Mouse (Mus musculus): ENCODE data around the gene Znrd1as. TPM values are rescaled to one million over a fixed set of nuclear protein-coding genes. Genes with fewer than 3 reads are reported as not detected.

Gene Znrd1as
- polyA plus RNA-seq, 2 experiments, result 5.8 to 5.9 TPM

DNA sequence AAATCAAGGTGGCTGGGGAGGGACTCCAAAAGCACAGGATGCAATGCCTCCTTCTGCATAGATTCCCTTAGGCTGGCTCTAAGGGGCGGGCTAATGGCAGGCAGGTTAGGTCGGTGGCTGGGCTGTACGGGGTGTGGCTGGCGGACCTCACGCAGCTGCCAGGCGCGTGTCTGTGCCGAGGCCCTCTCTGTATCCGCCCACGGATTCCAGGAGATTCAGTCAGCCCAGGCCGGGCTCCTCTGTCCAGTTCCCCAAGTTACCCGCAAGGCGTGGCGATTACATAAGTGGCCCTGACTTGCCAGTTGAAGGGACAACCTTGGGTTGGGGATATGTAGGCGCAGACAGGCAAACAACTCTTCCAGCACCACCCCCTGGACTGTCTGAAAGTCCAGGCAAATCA is 38.2 kb upstream of the Znrd1as start:
- Histone ChIP-seq H3K9ac (ENCODE audit: low read depth, low read length, severe bottlenecking) (no peak overlapping the region), H3K9me3 (ENCODE audit: control insufficient read depth, low read length) (no peaks in the 10 kb centered on the region), H3K4me2 (replicated peaks; ENCODE audit: low read depth, low read length, severe bottlenecking) (no peak overlapping the region), H3K27ac (replicated peaks; ENCODE audit: low read depth, low read length) (no peak overlapping the region), H3K27me3 (ENCODE audit: control insufficient read depth, insufficient read depth, low read length) (no peaks in the 10 kb centered on the region), H3K4me3 (replicated peaks; ENCODE audit: low read length) (no peak overlapping the region), H3K36me3 (ENCODE audit: control insufficient read depth, insufficient read depth, low read length) (no peaks in the 10 kb centered on the region), H3K4me1 (ENCODE audit: control insufficient read depth, insufficient read depth, low read length) (no peaks in the 10 kb centered on the region)
- no peak for TF ChIP-seq POLR2A (IDR thresholded peaks at IDR 0.05; ENCODE audit: borderline replicate concordance, extremely low read depth, insufficient read depth, insufficient read length)
- no peak for DNase-seq (ENCODE audit: low spot score)
- ATAC-seq (ENCODE audit: low FRiP score, low read depth), result no peak
- WGBS, result 49% methylated on average over 13 of the region's 15 CpGs

- Histone ChIP-seq H3K4me2 (replicated peaks; ENCODE audit: low read depth, low read length, severe bottlenecking) (no peak overlapping the region), H3K4me3 (replicated peaks; ENCODE audit: low read length) (no peak overlapping the region), H3K27ac (replicated peaks; ENCODE audit: low read depth, low read length) (no peak overlapping the region), H3K9me3 (ENCODE audit: control insufficient read depth, low read length) (no peaks in the 10 kb centered on the region), H3K9ac (ENCODE audit: low read depth, low read length, severe bottlenecking) (no peak overlapping the region), H3K27me3 (ENCODE audit: control insufficient read depth, insufficient read depth, low read length) (no peaks in the 10 kb centered on the region), H3K36me3 (ENCODE audit: control insufficient read depth, insufficient read depth, low read length) (no peaks in the 10 kb centered on the region), H3K4me1 (ENCODE audit: control insufficient read depth, insufficient read depth, low read length) (no peaks in the 10 kb centered on the region)
- 82% methylated on average over 4 of the region's 4 CpGs for WGBS
- ATAC-seq (ENCODE audit: low FRiP score, low read depth) (no peak), DNase-seq (ENCODE audit: low spot score) (no peak)
- TF ChIP-seq POLR2A (IDR thresholded peaks at IDR 0.05; ENCODE audit: borderline replicate concordance, extremely low read depth, insufficient read depth, insufficient read length), result no peak
These were observed 35.7 kb upstream of the Znrd1as start for GRCm38 (mm10) chr17:36922715-36923114.

- DNase-seq (ENCODE audit: low spot score) (no peak), ATAC-seq (ENCODE audit: low FRiP score, low read depth) (no peak)
- Histone ChIP-seq H3K4me2 (replicated peaks; ENCODE audit: low read depth, low read length, severe bottlenecking) (no peak overlapping the region), H3K27me3 (ENCODE audit: control insufficient read depth, insufficient read depth, low read length) (no peaks in the 10 kb centered on the region), H3K4me3 (replicated peaks; ENCODE audit: low read length) (no peak overlapping the region), H3K36me3 (ENCODE audit: control insufficient read depth, insufficient read depth, low read length) (no peaks in the 10 kb centered on the region), H3K27ac (replicated peaks; ENCODE audit: low read depth, low read length) (no peak overlapping the region), H3K9me3 (ENCODE audit: control insufficient read depth, low read length) (no peaks in the 10 kb centered on the region), H3K9ac (ENCODE audit: low read depth, low read length, severe bottlenecking) (no peak overlapping the region), H3K4me1 (ENCODE audit: control insufficient read depth, insufficient read depth, low read length) (no peaks in the 10 kb centered on the region)
- 62% methylated on average over 4 of the region's 4 CpGs for WGBS
- TF ChIP-seq POLR2A (IDR thresholded peaks at IDR 0.05; ENCODE audit: borderline replicate concordance, extremely low read depth, insufficient read depth, insufficient read length), result no peak
These were observed 34.9 kb upstream of the Znrd1as start for GRCm38 (mm10) chr17:36923491-36923890.

- no peaks in the 10 kb centered on the region for H3K4me1 ChIP-seq (ENCODE audit: control insufficient read depth, insufficient read depth, low read length)
- no peak overlapping the region for H3K27ac ChIP-seq (replicated peaks; ENCODE audit: low read depth, low read length)
- ATAC-seq (ENCODE audit: low FRiP score, low read depth) (no peak), DNase-seq (ENCODE audit: low spot score) (no peak)
- H3K9ac ChIP-seq (ENCODE audit: low read depth, low read length, severe bottlenecking), result no peak overlapping the region
- H3K36me3 ChIP-seq (ENCODE audit: control insufficient read depth, insufficient read depth, low read length), result no peaks in the 10 kb centered on the region
- 58% methylated on average over 10 of the region's 10 CpGs for WGBS
- no peaks in the 10 kb centered on the region for H3K27me3 ChIP-seq (ENCODE audit: control insufficient read depth, insufficient read depth, low read length)
- no peaks in the 10 kb centered on the region for H3K9me3 ChIP-seq (ENCODE audit: control insufficient read depth, low read length)
- no peak for TF ChIP-seq POLR2A (IDR thresholded peaks at IDR 0.05; ENCODE audit: borderline replicate concordance, extremely low read depth, insufficient read depth, insufficient read length)
- no peak overlapping the region for H3K4me3 ChIP-seq (replicated peaks; ENCODE audit: low read length)
- no peak overlapping the region for H3K4me2 ChIP-seq (replicated peaks; ENCODE audit: low read depth, low read length, severe bottlenecking)
These were observed 30.8 kb upstream of the Znrd1as start for GRCm38 (mm10) chr17:36927496-36928120.

DNA sequence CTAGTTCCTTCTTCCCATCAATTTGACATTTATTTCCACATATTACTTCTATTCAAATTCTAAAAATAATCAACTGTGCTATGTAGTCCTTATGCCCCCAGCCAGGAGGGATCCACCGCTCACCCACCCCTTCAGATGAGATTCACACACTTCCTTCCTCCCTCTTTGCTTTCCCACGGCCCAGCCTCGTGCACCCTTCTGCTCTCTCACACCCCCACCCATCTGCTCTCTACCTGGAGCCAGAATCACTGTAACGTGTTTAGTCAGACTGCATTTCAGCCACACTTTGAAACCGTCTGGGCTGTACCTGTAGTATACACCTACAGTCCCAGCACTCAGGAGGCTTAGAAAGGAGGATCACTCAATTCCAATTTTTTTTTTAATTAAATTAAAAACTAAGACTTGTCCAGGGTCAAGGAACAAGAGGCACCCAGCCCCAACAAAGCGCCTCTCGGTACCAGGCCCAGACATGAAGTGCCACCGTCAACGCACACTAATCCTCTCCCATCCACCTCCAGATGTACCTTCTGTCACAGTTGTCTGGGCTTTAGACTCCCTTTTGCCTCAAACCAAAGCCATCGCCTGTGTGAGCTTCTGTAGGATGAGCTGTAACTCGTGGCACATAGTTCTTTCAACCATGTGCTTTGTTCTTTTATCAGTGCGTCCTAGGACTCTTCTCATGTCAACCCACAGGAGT is 29.0 kb upstream of the Znrd1as start:
- Histone ChIP-seq H3K9ac (ENCODE audit: low read depth, low read length, severe bottlenecking) (no peak overlapping the region), H3K27me3 (ENCODE audit: control insufficient read depth, insufficient read depth, low read length) (no peaks in the 10 kb centered on the region), H3K36me3 (ENCODE audit: control insufficient read depth, insufficient read depth, low read length) (no peaks in the 10 kb centered on the region), H3K4me2 (replicated peaks; ENCODE audit: low read depth, low read length, severe bottlenecking) (no peak overlapping the region), H3K4me1 (ENCODE audit: control insufficient read depth, insufficient read depth, low read length) (no peaks in the 10 kb centered on the region), H3K9me3 (ENCODE audit: control insufficient read depth, low read length) (no peaks in the 10 kb centered on the region), H3K27ac (replicated peaks; ENCODE audit: low read depth, low read length) (no peak overlapping the region), H3K4me3 (replicated peaks; ENCODE audit: low read length) (no peak overlapping the region)
- WGBS, result 71% methylated on average over 12 of the region's 12 CpGs
- DNase-seq (ENCODE audit: low spot score) (no peak), ATAC-seq (ENCODE audit: low FRiP score, low read depth) (no peak)
- TF ChIP-seq POLR2A (IDR thresholded peaks at IDR 0.05; ENCODE audit: borderline replicate concordance, extremely low read depth, insufficient read depth, insufficient read length), result no peak
